Mouse (Mus musculus) liver, adult 2 months (tissue): Measurements from ENCODE around the gene Abt1.

Source experiments
- CTCF ChIP-seq: fragments of 200-500 bp; IDR thresholded peaks from 2 replicates; pipeline ENCODE4 v1.5.1; 2011; ENCODE audit warnings: low read depth, low read length, control low read depth
- POLR2A ChIP-seq: fragments of 200-500 bp; IDR thresholded peaks from 2 replicates; pipeline ENCODE4 v1.6.1; 2011; ENCODE audit warnings: low read length, control low read depth; ENCODE audit not compliant: insufficient read depth; ENCODE audit errors: extremely low read depth

GRCm38 (mm10) chr13:23436861-23437822, 13.5 kb upstream of the Abt1 start:
- TF ChIP-seq CTCF (no peak), POLR2A (no peak)
